Mouse (Mus musculus) erythroblast, embryonic 14.5 days (primary cell): Measurements from ENCODE around the gene Plekhs1. TPM values are rescaled to one million over a fixed set of nuclear protein-coding genes. Genes with fewer than 3 reads are reported as not detected.

Experiments
- H3K27me3 ChIP-seq: 2 replicates; pipeline ENCODE4 v1.6.1; 2012; ENCODE audit warnings: inconsistent platforms; ENCODE audit not compliant: control insufficient read depth
- H3K36me3 ChIP-seq: 2 replicates; pipeline ENCODE4 v1.6.1; 2012; ENCODE audit warnings: mild to moderate bottlenecking, inconsistent platforms; ENCODE audit not compliant: control insufficient read depth
- H3K4me1 ChIP-seq: 2 replicates; pipeline ENCODE4 v1.6.1; 2012; ENCODE audit warnings: inconsistent platforms; ENCODE audit not compliant: control insufficient read depth
- H3K4me3 ChIP-seq: replicated peaks from 2 replicates; pipeline ENCODE3; 2012; ENCODE audit warnings: moderate library complexity, mild to moderate bottlenecking, inconsistent platforms
- H3K9me3 ChIP-seq: 2 replicates; pipeline ENCODE4 v1.6.1; 2012; ENCODE audit warnings: low read length, inconsistent platforms, mixed read lengths; ENCODE audit not compliant: control insufficient read depth
- GATA1 ChIP-seq: IDR thresholded peaks from 2 replicates; pipeline ENCODE4 v1.6.1; 2012; ENCODE audit warnings: low read length, inconsistent platforms, mixed read lengths
- TAL1 ChIP-seq: IDR thresholded peaks from 3 replicates; pipeline ENCODE4 v1.6.1; 2012; ENCODE audit warnings: low read length, inconsistent platforms, mixed read lengths
- polyA plus RNA-seq: library from polyadenylated mRNA; stranded (reverse); fragments of >175 nt; gene quantifications from 2 replicates; pipeline ENCODE4 v1.2.3, GENCODE M21; 2012

Gene Plekhs1
- polyA plus RNA-seq, 1 experiment, result not detected

DNA sequence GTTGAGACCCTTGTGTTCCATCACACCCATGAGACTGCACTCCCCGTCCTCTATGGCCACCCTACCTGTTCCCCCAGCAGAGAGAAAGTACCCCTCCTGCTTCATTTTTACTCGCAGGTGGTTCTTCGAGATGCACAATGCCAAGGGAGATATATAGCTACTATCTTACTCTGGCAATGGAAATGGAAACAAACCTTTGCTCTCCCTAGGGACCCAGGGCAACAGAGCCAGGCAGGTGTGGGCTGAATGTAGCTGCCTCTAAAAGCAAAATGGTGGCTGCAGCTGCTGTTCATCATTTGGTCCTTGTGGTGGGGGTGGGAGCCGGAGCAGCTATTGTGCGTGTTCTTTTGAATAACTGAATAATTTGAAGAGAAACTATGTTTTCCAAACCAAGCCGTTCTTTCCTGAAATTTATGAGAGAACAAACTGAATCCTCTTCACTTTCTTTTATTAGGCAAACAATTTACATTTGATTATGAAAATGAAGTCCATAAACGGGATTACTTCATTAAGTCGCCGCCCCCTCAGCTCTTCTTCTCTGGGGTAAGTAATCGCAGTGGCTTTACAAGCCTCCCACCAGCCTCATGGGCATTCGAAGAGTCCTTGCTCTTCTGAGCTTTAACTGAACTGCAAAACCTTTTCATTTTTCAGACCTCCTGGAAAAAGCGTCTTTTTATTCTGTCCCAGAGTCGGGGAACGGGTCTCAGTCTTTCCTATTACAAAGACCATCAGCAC is 9.0 kb downstream of the Plekhs1 start:
- no peaks in the 10 kb centered on the region for H3K9me3 ChIP-seq
- H3K4me3 ChIP-seq, result no peak overlapping the region
- H3K4me1 ChIP-seq, result peaks cover 12% of the 10 kb centered on the region
- H3K36me3 ChIP-seq, result no peaks in the 10 kb centered on the region
- TF ChIP-seq GATA1, result no peak
- no peak for TF ChIP-seq TAL1
- H3K27me3 ChIP-seq, result peaks cover 5% of the 10 kb centered on the region

DNA sequence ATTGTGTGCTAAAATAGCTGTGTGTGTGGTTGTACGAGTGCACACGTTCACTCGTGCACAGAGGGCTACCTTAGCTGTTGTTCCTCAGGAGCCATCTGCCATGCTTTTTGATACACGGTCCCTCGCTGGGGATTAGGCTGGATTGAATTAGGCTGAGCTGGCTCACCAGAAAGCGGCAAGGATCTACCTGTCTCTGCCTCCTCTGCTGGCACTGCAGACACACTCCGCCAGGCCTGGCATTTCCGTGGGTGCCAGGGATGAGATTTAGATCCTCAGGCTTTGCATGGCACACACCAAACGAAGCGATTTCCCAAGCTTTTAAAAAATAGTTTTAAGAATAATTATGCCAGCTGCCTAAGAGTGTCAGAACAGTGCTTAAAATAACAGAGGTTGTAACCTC is 10.5 kb downstream of the Plekhs1 start:
- Histone ChIP-seq H3K4me1 (peaks cover 23% of the 10 kb centered on the region), H3K27me3 (peaks cover 5% of the 10 kb centered on the region), H3K4me3 (no peak overlapping the region), H3K9me3 (no peaks in the 10 kb centered on the region), H3K36me3 (no peaks in the 10 kb centered on the region)
- TF ChIP-seq TAL1 (no peak), GATA1 (no peak)

DNA sequence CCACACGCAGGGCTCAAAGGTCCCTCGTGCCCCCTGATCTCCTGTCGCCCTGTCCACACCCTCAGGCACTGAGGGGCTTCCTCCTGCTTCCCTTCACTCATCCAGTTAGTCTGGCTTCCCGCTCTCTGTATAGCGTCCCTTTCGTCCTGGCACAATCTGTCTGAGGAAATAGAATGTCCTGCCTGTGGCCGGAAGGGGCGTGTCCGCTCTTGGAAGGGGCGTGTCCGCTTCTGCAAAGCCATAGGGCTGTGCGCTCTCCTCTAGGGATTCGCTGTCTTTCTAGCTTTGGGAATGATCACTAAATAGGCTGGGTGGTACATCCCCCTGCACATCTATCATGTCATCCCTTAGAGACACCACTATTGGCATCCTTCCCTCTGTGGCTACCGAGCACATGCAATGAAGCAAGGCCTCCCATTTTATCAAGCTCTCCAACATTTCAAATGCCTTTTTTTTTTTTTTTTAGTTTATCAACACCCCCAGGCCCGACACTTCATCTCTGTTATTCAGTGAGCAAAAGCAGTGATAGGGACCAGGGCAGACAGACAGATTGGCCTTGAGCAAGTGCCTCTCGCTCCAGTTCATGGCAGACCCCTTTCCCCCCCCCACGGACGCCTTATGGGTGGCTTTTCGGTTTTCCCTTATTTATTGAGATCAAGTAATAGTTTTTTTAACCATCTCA is 13.6 kb downstream of the Plekhs1 start:
- Histone ChIP-seq H3K4me3 (peak overlapping the region; percentile 51), H3K27me3 (peaks cover 5% of the 10 kb centered on the region), H3K4me1 (peaks cover 32% of the 10 kb centered on the region), H3K36me3 (no peaks in the 10 kb centered on the region), H3K9me3 (no peaks in the 10 kb centered on the region)
- TF ChIP-seq TAL1, result no peak
- TF ChIP-seq GATA1, result no peak

DNA sequence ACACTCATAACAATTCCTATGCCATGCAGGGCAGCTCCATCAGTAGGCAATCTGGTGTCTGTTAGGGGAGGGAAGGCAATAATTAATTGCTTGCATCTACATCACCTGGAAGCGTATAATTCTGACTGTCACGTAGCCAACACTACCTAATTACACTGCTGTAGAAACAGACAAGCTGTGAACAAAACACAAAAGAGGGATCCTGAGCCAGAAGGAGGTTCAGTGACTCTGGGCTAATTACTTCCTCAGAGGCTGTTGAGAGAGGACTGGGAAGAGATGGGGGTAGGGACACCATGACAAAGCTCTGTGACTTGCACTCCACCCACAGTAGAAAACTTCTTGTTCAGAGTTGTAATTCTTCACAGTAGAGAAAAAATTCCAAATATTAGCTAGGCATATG is 15.1 kb downstream of the Plekhs1 start:
- peaks cover 5% of the 10 kb centered on the region for H3K27me3 ChIP-seq
- no peaks in the 10 kb centered on the region for H3K36me3 ChIP-seq
- no peak for TF ChIP-seq TAL1
- TF ChIP-seq GATA1, result no peak
- H3K4me1 ChIP-seq, result peaks cover 32% of the 10 kb centered on the region
- H3K4me3 ChIP-seq, result no peak overlapping the region
- no peaks in the 10 kb centered on the region for H3K9me3 ChIP-seq

DNA sequence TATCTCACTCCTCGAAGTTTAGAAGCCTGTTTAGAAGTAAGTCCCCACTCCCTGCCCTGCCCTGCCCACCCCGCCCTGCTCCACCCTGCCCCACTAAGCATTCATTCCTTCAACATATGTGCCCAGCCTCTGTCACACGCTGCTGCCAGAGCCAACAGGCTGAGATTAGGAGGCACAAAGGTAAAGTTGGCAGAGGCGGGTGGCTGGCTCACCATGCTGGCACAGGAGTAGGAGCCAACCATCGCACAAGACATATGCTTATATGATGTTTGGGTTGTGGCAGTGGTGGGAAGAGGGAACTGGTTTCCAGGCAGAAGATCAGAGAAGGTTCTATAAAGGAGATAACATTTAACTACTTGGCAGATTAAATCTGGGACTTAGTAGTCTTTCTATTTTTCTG is 15.8 kb downstream of the Plekhs1 start:
- Histone ChIP-seq H3K4me1 (peaks cover 32% of the 10 kb centered on the region), H3K36me3 (no peaks in the 10 kb centered on the region), H3K27me3 (peaks cover 2% of the 10 kb centered on the region; the same call in 1 of the 2 replicates), H3K4me3 (no peak overlapping the region), H3K9me3 (no peaks in the 10 kb centered on the region)
- no peak for TF ChIP-seq GATA1
- TF ChIP-seq TAL1, result no peak

DNA sequence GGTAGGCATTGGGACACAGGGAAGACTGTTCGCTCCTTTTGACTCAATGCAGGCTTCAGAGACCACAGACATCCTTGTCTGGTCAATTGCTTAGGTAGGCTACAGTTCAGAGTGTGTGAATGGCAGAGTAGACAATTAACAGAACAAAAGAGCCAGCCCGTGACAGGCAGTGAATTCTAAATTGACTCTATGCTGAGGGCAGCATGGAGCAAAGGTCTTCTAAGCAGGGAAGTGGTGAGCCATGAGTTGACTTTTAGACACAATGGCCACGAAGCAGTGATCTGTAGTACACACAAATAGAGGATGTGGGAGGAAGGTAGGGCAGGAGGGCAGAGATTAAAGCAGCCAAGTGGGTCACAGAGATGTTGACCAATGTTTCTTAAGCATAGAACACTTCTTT is 16.4 kb downstream of the Plekhs1 start:
- Histone ChIP-seq H3K36me3 (no peaks in the 10 kb centered on the region), H3K9me3 (no peaks in the 10 kb centered on the region), H3K27me3 (no peaks in the 10 kb centered on the region; the same call in 1 of the 2 replicates), H3K4me1 (peaks cover 32% of the 10 kb centered on the region), H3K4me3 (no peak overlapping the region)
- TF ChIP-seq GATA1 (no peak), TAL1 (no peak)

DNA sequence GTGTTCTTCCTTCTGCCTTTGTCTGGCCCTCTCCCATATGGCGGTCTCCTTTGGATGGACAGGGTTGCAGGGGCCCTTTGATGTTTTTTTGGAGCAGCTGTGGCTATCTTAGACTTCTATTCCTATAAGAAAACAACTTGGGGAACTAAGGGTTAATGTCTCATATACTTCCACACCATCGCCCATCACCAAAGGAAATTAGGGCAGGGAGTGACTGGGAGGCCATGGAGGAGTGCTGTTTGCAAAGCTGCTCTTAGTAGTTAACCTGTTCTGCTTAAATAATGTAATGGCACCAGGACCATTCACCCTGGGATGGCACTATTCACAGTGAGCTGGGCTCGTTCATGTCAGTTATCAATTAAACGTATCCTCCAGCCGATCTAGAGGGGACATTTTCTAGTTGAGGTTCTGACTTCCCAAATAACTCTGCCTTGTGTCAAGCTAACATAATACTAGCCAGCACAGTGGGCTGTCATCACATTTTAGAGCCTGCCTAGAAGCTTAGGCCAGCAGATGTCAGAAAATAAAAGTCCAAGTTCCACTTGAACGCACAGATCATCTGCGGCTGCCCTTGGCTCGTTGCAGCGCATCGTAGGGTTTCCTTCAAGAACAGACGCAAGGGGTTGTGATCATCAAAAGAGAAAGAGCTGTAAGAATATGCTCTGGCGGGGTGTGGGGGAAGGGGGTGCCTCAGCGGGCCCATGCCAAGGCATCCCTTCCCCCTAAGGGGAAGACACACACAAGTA is 23.4 kb downstream of the Plekhs1 start:
- TF ChIP-seq TAL1 (no peak), GATA1 (no peak)
- H3K9me3 ChIP-seq, result no peaks in the 10 kb centered on the region
- no peak overlapping the region for H3K4me3 ChIP-seq
- H3K27me3 ChIP-seq, result no peaks in the 10 kb centered on the region
- no peaks in the 10 kb centered on the region for H3K4me1 ChIP-seq
- H3K36me3 ChIP-seq, result no peaks in the 10 kb centered on the region

DNA sequence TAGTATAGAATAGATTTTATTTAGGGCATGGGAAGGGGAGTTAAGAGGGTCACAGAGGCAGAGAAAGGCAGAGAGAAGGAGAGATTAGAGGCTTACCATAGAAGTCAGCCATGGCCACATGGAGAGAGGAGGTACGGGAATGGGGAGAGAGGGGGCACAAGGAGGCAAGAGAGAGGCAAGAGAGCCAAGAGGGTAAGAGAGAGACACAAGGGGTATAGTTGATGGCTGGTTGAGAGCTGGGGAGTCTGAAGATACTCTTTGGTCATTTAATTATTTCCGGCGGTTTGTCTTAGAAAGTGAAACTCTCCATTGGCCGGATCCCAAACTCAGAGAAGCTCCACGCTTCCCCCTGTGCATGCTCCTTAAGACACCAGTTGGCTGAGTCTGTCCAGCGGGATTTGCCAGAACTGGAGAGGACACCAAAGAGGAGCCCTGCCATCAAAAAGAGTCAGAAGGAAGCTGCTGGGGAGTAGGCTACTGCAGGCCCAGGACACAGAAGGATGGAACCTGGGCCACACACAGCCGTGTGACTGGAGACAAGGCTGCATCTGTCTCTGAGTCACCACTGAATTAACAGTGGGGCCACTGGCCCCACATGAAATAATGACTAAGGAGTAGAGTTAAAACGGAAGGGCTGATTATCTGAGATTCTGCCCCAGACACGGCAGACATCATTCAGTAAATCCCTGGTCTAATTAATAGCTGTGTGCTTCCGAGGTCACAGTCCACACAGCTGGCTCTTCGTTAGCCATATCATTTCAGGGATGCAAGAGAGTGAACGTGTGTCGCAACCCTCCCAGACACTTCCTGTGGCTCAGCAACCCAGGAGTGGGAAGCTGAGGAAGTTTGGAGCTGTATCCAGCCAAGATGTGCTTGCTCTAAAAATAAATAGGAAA is 24.2 kb downstream of the Plekhs1 start:
- Histone ChIP-seq H3K4me3 (no peak overlapping the region), H3K9me3 (no peaks in the 10 kb centered on the region), H3K27me3 (no peaks in the 10 kb centered on the region), H3K36me3 (no peaks in the 10 kb centered on the region), H3K4me1 (no peaks in the 10 kb centered on the region)
- TF ChIP-seq GATA1 (no peak), TAL1 (no peak)
